Mouse (Mus musculus): ENCODE data around the gene Slc16a14. TPM values are rescaled to one million over a fixed set of nuclear protein-coding genes. Genes with fewer than 3 reads are reported as not detected.

Slc16a14 gene
- total RNA-seq, 4 experiments from 2014 or later = 0.09 to 0.20 (median 0.11) TPM; not detected in 1

GRCm38 (mm10) chr1:84866706-84867230 lies 68.2 kb downstream of the Slc16a14 start:
- no peak for DNase-seq (ENCODE audit: low spot score)

GRCm38 (mm10) chr1:84866231-84866630 lies 68.7 kb downstream of the Slc16a14 start:
- DNase-seq (ENCODE audit: low spot score) = no peak

GRCm38 (mm10) chr1:84864645-84865044 lies 70.3 kb downstream of the Slc16a14 start:
- DNase-seq (ENCODE audit: low spot score) = no peak

DNA sequence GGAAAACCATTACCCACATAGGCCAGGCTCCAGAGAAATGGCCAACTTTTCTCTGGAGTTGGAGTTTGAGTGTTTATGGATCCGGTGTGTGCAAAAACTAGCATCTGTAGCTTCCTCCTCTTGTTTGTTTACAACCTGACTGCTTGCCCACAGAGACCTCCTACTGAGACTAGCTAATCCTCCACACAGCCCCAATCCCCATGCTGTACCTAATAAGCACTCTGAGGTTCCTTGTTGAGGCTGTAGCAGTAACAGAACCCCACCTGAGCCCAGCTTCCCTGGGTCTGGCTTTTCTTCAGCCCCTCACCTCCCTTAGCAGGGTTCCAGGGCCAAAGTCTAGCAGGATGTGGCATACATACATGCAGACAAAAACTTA lies 73.7 kb downstream of the Slc16a14 start:
- DNase-seq (ENCODE audit: low spot score) = no peak

- DNase-seq (ENCODE audit: low spot score) = no peak
Observed at GRCm38 (mm10) chr1:84860360-84861254, 74.3 kb downstream of the Slc16a14 start.

DNA sequence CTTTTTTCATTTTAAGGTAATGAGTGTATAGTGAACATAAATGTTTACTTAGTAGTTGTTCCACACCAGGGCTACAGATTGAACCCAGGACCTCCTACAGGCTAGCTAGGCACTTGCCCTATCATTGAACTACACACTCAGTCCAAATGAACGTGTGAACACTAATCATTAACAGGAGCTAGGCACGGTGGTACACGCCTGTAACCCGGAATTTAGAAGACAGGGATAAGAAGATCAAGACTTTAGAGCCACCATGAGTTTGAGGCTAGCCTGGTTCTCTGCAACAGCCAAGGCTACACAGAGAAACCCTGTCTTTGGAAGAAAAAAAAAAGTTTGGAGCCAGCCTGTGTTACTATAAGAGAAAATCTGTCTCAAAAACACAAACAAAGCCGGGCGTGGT lies 75.3 kb downstream of the Slc16a14 start:
- no peak for DNase-seq (ENCODE audit: low spot score)

Other genes with a start within 250 kb of the Slc16a14 start
- under 1 TPM in 1 of 4 experiments, not detected in 3; 0.06 TPM for gene Dner, start 238.9 kb downstream of the Slc16a14 start, total RNA-seq (2022)
- 1 to 10 TPM; 1.3 to 3.0 (median 1.9) TPM for gene Fbxo36, start 95.3 kb downstream of the Slc16a14 start, total RNA-seq (2022)
- 100 to 1,000 TPM; 190 to 227 (median 208) TPM for gene Trip12, start 94.6 kb downstream of the Slc16a14 start, total RNA-seq (2022)
- not detected for gene Gm10553, start 165.0 kb upstream of the Slc16a14 start, total RNA-seq (2022)
- gene A530032D15Rik, start 174.7 kb upstream of the Slc16a14 start, total RNA-seq (2022) = under 1 TPM in 2 of 4 experiments, not detected in 2; 0.30 to 0.53 TPM